Mouse (Mus musculus): ENCODE measurements around the gene Smad9.

DNA sequence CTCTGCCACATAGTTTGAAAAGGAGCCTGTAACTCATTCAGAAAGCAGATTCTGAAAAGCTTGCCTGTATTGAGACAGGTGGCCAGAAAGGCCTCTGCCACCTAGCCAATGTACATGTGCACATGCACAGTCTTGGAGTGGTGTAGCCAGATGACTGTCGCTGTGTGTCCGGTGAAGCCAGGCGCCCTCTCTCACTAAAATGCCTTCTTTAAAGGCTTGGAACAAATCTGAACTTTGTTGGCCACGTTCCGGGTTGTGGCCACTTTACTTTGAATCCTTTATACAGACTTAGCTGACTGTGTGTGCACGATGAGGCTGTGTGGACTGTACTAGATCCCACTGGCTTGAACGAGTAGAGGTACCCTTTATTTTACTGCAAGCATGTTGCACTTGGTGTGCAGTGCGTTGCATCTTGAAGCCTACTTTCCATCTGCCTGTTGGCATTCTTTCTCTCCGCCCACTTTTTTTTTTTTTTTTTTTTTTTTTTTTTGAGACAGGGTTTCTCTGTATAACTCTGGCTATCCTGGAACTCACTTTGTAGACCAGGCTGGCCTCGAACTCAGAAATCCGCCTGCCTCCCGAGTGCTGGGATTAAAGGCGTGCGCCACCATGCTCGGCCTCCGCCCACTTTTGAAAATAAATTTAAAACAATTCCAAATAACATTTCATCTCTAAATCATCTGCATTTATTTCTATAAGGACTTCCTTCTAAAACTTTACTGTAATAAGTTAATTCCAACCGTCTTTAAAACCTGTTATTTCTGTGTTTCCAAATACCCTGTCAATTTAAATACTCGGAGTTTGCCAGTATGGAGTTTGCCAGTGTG lies 19.1 kb upstream of the Smad9 start:
- TF ChIP-seq POLR2A (IDR thresholded peaks at IDR 0.05; ENCODE audit: low read depth, low read length) (no peak), CTCF (conservative IDR thresholded peaks at IDR 0.05; ENCODE audit: insufficient read depth, insufficient read length, low read depth, low read length) (no peak)

Data from kidney, adult 2 months (tissue).